Mouse (Mus musculus) hindlimb bud, embryonic 11.5 days (tissue): ENCODE data around the gene Nfatc2ip.

Source experiments
- DNase-seq: peaks from one replicate; pipeline ENCODE4 v3.0.0-alpha.2; 2012; ENCODE audit warnings: low read depth, low spot score; ENCODE audit errors: extremely low spot score

The Nfatc2ip gene

DNA sequence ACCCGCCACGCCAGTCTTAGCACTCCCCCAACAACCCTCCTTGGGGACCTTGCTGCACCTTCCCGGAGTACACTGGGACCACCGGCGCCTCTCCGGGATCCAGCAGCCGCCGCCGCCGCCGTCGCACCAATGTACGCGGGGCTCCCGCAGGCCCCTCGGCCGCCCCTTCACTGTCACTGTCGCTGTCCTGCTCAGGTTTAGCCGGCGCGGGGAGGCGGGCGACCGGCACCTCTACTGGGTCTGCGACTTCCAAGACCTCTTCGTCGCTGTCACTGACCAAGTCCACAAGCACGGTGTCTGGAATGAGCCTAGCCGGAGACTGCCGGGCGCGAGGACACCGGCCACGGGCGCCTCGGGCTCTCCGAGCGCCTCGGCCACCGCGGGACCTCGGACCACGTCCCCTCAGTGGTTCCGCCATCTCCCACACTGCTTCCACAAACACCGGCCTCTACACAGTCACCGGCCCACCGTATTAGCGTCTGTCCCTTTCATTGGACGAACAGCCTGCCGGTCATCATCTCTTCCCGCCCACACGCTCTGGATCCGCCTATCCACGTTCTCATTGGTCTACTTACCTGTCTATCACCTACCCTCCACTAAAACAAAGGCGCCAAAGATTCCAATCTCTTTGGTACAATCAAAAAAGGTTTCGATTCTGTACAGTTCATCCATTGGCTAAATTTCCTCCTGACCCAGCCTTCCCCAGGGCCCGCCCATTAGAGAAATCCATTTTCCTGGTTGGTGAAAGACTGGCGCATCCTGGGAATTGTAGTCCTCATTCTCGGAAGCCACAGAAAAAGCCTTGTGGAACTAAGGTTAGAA is at the start of gene Nfatc2ip:
Gene Nfatc2ip (minus strand): TSS at position 440 of the 822 bp plus-strand sequence.
- DNase-seq, result peak; percentile 100

- no peak for DNase-seq
These were observed 49.7 kb upstream of the Nfatc2ip start for GRCm38 (mm10) chr7:126446217-126446616.

- DNase-seq, result no peak
These were observed 48.7 kb upstream of the Nfatc2ip start for GRCm38 (mm10) chr7:126445104-126445815.

GRCm38 (mm10) chr7:126444536-126444935 is 48.0 kb upstream of the Nfatc2ip start:
- no peak for DNase-seq

GRCm38 (mm10) chr7:126443997-126444396 is 47.5 kb upstream of the Nfatc2ip start:
- DNase-seq, result no peak

DNA sequence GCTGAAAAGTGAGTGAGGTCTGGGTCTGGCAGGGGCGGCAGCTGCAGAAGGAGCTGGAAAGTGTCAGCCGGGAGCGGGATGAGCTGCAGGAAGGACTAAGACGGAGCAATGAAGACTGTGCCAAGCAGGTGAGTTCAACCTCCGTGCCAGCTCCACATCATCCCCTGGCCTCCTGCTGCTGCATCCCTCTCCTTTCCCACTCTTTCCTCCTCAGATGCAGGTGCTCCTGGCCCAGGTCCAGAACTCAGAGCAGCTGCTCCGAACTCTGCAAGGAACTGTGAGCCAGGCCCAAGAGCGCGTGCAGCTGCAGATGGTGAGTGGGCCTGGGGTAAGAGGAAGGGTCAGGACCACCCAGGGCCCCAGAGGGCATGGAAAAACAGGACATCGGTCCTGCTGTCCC is 43.6 kb upstream of the Nfatc2ip start:
- DNase-seq, result no peak

GRCm38 (mm10) chr7:126436851-126437250 is 40.3 kb upstream of the Nfatc2ip start:
- peak; percentile 28 for DNase-seq

DNA sequence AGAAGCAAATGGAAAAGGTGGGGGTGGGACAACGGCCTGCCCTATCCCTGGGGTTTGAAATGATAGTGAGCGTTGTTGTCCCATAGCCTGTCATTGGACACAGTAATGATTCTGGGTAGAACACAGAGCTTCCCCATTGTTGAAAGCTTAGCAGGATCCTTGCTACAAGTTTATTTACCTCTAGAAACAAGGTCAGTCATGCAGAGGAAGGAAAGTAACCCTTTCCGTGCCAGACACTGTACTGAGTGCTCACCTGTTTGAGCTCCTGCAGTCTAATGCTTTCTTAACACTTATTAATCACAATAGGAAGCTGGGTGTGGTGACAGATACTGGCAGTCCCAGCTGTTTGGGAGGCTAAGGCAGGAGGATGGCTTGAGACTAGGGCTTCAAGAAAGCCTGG is 39.3 kb upstream of the Nfatc2ip start:
- DNase-seq, result no peak

DNA sequence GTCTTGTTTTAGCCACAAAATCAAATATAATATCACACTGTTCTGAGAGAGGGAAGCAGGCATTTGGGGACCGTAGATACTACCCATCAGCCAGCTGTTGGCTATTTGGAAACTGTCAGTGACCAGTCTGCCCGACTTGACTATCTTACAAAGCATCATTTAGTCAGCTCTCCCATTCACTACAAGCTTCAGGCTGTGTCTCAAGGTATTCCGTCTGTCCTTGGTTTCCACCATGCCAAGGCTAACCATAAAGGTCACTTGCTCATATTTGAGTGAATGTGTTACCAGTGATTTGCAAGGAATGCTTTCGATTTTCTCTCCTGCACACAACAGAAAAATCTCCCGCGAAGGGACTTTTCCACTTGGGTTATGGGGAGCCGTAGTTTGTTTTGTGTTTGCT is 38.2 kb upstream of the Nfatc2ip start:
- no peak for DNase-seq

- DNase-seq, result no peak
These were observed 33.6 kb upstream of the Nfatc2ip start for GRCm38 (mm10) chr7:126430167-126430566.

- DNase-seq, result no peak
These were observed 33.0 kb upstream of the Nfatc2ip start for GRCm38 (mm10) chr7:126429503-126429898.

DNA sequence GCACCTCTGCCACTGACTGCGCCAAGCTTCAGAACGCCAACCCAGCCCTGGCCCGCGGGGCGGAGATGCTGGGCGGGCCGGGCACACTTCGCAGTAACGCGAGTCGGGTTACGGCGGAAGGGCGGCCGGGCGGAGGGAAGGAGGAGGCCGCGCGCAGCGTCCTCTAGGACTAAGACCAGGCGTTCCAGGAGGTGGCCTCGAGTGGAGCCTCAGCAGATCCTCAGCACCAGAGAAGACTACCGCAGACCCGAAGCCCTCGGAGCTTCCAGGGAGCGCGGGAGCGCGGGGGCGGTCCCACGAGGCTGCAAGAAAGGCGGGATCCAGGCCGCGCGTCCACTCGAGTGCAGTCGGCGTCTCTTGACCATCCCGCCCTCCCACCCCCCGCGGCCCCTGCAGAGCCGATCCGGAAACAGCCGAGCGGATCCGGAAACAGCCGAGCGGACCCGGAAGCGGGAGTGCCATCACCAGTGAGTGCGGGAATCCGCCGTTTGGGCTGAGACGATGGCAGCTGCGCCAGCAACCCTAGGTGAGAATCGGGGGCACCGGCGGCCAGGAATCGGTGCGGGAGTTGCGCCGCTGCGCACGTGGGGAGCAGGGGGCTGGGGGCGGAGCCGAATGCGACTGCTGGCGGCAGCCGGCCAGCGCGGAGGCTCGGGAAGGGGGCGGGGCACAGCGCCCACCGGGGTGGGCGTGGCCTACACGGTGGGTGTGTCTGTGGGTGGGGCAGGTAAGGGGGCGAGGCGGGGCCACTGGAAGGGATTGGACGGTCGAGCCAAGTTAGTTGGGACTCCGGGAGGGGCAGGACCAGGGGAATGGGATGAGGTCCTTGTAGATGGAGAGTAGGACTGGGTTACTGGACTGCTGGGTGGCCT is 32.3 kb upstream of the Nfatc2ip start, which contains the start of gene Rabep2:
Gene Rabep2 (plus strand): TSS at position 129 of the 872 bp plus-strand sequence.
- DNase-seq, result peak; percentile 69

- DNase-seq, result no peak
These were observed 31.6 kb upstream of the Nfatc2ip start for GRCm38 (mm10) chr7:126428154-126428553.

DNA sequence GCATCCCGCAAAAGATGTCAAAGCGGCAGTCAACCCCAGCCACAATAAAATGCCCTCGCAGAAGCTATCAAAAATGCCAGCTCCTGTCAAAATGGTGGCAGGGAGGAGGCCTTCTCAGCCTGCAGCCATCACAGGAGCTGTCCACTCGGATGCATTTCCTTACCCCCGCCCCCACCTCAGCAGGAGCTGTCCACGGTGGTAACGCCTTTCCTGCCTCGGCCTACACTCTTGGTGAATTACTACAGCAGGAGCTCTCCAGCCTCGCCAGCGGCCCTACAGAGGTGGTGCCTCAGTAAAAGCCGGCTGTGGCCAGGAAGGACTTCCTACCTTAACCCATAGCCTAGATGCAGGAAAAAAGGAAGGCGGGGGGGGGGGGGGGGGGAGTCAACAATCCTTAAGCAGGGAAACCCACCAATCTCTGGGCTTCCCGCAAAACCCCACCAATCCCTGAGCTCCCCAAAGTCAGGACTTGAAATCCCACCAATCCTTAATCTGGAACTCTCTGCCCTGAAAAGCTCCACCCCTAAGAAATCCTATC is 30.9 kb upstream of the Nfatc2ip start:
- no peak for DNase-seq

DNA sequence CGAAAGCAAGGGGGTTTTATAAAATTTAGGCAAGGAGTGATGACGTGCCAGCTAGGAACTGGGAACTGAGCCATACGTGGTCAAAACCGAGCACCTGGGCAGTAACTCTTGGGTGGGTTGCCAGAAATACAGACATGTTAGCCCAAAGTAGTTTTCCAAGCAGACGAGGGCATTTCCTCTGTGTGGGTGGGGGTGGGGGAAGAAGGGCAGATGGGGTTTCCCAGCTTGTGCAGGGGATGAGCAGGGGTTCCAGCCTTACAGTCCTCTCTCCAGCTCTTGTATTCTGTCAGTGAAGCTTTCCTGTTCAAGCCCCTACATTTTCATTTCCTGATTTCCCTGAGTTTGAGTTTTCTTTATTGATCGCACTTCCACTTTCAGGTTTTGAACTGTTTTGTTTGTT is 27.6 kb upstream of the Nfatc2ip start:
- no peak for DNase-seq

DNA sequence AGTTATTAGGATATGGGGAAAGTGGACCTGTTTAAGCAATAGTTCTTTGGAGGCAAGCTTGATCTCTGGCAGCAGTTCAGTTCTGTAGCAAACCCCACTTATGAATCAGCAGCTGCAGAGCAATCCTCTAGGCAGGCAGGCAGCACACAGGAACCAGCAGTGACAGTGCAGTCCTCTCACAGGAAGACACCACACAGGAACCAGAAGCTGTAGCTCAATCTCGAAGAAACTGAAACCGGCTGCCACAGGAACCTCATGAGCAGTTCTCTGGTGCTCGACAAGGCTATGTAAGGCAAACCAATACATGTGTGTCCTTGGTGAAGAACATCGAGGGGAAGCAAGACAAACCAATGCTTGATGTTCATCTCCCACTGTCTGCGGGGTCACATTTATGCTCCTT is 25.2 kb upstream of the Nfatc2ip start:
- DNase-seq, result no peak

DNA sequence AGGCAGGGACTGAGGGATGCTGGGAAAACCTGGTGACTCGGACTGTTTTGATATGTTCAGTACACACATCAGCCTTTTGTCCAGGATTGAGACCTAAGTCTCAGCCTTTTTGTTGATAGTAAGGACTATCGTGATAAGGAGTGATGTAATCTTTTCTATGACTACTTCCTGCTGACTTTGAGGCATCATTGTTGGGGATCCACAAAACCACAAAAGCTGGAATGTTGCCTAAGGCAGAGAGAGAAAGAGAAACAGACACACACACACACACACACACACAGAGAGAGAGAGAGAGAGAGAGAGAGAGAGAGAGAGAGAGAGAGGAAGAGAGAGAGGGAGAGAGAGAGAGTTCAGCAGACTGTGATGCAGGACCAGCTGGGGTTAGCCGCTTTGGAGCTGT is 22.0 kb upstream of the Nfatc2ip start:
- DNase-seq, result no peak

- no peak for DNase-seq
These were observed 21.1 kb upstream of the Nfatc2ip start for GRCm38 (mm10) chr7:126417606-126418005.

- no peak for DNase-seq
These were observed 20.5 kb upstream of the Nfatc2ip start for GRCm38 (mm10) chr7:126417045-126417444.

DNA sequence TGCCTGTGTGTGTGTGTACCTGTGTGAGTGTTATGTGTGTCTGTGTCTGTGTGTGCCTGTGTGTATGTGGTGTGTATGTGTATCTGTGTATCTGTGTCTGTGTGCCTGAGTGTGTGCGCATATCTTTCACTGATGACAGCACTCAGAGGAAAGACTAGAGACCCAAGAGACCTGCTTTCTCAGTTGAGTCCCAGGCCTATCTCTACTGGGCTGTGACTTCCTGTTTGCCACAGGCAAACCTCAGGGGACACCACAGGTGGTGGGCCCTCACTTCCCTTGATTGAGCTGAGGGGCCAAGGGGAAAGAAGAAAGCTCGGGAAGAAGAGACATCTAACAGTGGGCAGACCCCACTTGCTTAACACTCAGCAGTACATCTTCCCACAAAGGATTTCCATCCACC is 20.1 kb upstream of the Nfatc2ip start:
- no peak for DNase-seq

- DNase-seq, result no peak
These were observed 18.2 kb upstream of the Nfatc2ip start, which contains the start of gene Cd19 for GRCm38 (mm10) chr7:126414725-126415124. TSS of gene Cd19 (minus strand) at chr7:126414889.
